Mouse (Mus musculus) layer of hippocampus, postnatal 25 days (tissue): Measurements from ENCODE around the gene Gm5072. TPM values are rescaled to one million over a fixed set of nuclear protein-coding genes. Genes with fewer than 3 reads are reported as not detected.
"Not testable (repeated sequence)": the region's sequence is repeated elsewhere in the genome, so short reads cannot be mapped to it uniquely, and the experiment has no call there.

Experiments
- DNase-seq, 2 experiments: peaks; one replicate each; pipeline ENCODE4 v3.0.0; 2022; ENCODE audit warnings: mixed read lengths in 2 of 2, low spot score in 1 of 2; ENCODE audit errors: extremely low spot score in 1 of 2
- total RNA-seq, 2 experiments: library from RNA; stranded (reverse); gene quantifications; 2 replicates each; pipeline ENCODE4 v1.2.3; 2021

Gene Gm5072
- not detected for total RNA-seq

GRCm38 (mm10) chrX:91392200-91392599 lies at the start of gene Gm5072:
Gene Gm5072, plus strand, starts transcription at chrX:91392500.
- not testable (repeated sequence) for DNase-seq

Other genes starting within 250 kb of the Gm5072 start
- gene Mageb2, start 60.8 kb upstream of the Gm5072 start, total RNA-seq = not detected
- not detected for gene Gm8914, start 87.6 kb downstream of the Gm5072 start, total RNA-seq
- gene 1700084M14Rik, start 183.4 kb downstream of the Gm5072 start, total RNA-seq = not detected
- gene Gm14781, start 239.7 kb downstream of the Gm5072 start, total RNA-seq = not detected